Mouse (Mus musculus): Measurements from ENCODE around the gene Ttll1. TPM values are rescaled to one million over a fixed set of nuclear protein-coding genes. Genes with fewer than 3 reads are reported as not detected.

Gene Ttll1
- polyA plus RNA-seq, 1 experiment from 2014 or later = 19.8 TPM

- Histone ChIP-seq H3K27ac (no peak overlapping the region), H3K4me3 (replicated peaks) (no peak overlapping the region), H3K4me1 (0 out of 2 replicates have a peak, but pooled peaks cover 3% of the 10 kb centered on the region), H3K9me3 (no peaks in the 10 kb centered on the region), H3K9ac (no peak overlapping the region), H3K4me2 (no peak overlapping the region), H3K27me3 (replicated peaks) (peaks cover 6% of the 10 kb centered on the region), H3K36me3 (no peaks in the 10 kb centered on the region)
- 69% methylated on average over 7 of the region's 7 CpGs for WGBS
- no peak for ATAC-seq (ENCODE audit: insufficient read depth, low FRiP score, low read depth)
Observed at GRCm38 (mm10) chr15:83532606-83533005, 21.9 kb upstream of the Ttll1 start.

- peaks cover 12% of the 10 kb centered on the region for H3K27me3 ChIP-seq (replicated peaks)
- no peak overlapping the region for H3K27ac ChIP-seq
- no peaks in the 10 kb centered on the region for H3K36me3 ChIP-seq
- H3K4me3 ChIP-seq (replicated peaks) = no peak overlapping the region
- H3K9ac ChIP-seq = no peak overlapping the region
- no peak overlapping the region for H3K4me2 ChIP-seq
- ATAC-seq (ENCODE audit: insufficient read depth, low FRiP score, low read depth) = no peak
- no peaks in the 10 kb centered on the region for H3K9me3 ChIP-seq
- peaks cover 6% of the 10 kb centered on the region; the same call in 1 of the 2 replicates for H3K4me1 ChIP-seq
- WGBS = 82% methylated on average over 5 of the region's 5 CpGs
Observed at GRCm38 (mm10) chr15:83531961-83532469, 21.3 kb upstream of the Ttll1 start.

GRCm38 (mm10) chr15:83530688-83531087 is 20.0 kb upstream of the Ttll1 start:
- Histone ChIP-seq H3K9ac (no peak overlapping the region), H3K27me3 (replicated peaks) (peaks cover 26% of the 10 kb centered on the region), H3K36me3 (no peaks in the 10 kb centered on the region), H3K4me3 (replicated peaks) (no peak overlapping the region), H3K27ac (peak overlapping the region; percentile 65), H3K9me3 (no peaks in the 10 kb centered on the region), H3K4me2 (no peak overlapping the region), H3K4me1 (peaks cover 19% of the 10 kb centered on the region)
- no peak for ATAC-seq (ENCODE audit: insufficient read depth, low FRiP score, low read depth)
- WGBS = 58% methylated on average over 6 of the region's 6 CpGs

GRCm38 (mm10) chr15:83530233-83530632 is 19.5 kb upstream of the Ttll1 start:
- H3K4me3 ChIP-seq (replicated peaks) = no peak overlapping the region
- no peaks in the 10 kb centered on the region for H3K36me3 ChIP-seq
- H3K27ac ChIP-seq = peak overlapping the region; percentile 65; the same call in 1 of the 2 replicates
- 69% methylated on average over 9 of the region's 9 CpGs for WGBS
- H3K27me3 ChIP-seq (replicated peaks) = peaks cover 30% of the 10 kb centered on the region
- H3K9ac ChIP-seq = no peak overlapping the region
- no peak for ATAC-seq (ENCODE audit: insufficient read depth, low FRiP score, low read depth)
- H3K4me2 ChIP-seq = no peak overlapping the region
- H3K4me1 ChIP-seq = peaks cover 20% of the 10 kb centered on the region
- no peaks in the 10 kb centered on the region for H3K9me3 ChIP-seq

GRCm38 (mm10) chr15:83529765-83530164 is 19.1 kb upstream of the Ttll1 start:
- Histone ChIP-seq H3K36me3 (no peaks in the 10 kb centered on the region), H3K9ac (no peak overlapping the region), H3K9me3 (no peaks in the 10 kb centered on the region), H3K27me3 (replicated peaks) (peaks cover 32% of the 10 kb centered on the region), H3K27ac (no peak overlapping the region; the same call in 1 of the 2 replicates), H3K4me2 (no peak overlapping the region), H3K4me3 (replicated peaks) (no peak overlapping the region), H3K4me1 (peaks cover 20% of the 10 kb centered on the region)
- 82% methylated on average over 5 of the region's 5 CpGs for WGBS
- no peak for ATAC-seq (ENCODE audit: insufficient read depth, low FRiP score, low read depth)

- no peaks in the 10 kb centered on the region for H3K36me3 ChIP-seq
- H3K4me2 ChIP-seq = no peak overlapping the region
- no peak for ATAC-seq (ENCODE audit: insufficient read depth, low FRiP score, low read depth)
- no peak overlapping the region for H3K9ac ChIP-seq
- peaks cover 35% of the 10 kb centered on the region for H3K27me3 ChIP-seq (replicated peaks)
- H3K9me3 ChIP-seq = no peaks in the 10 kb centered on the region
- WGBS = 52% methylated on average over 4 of the region's 4 CpGs
- H3K4me1 ChIP-seq = peaks cover 22% of the 10 kb centered on the region
- H3K4me3 ChIP-seq (replicated peaks) = no peak overlapping the region
- no peak overlapping the region for H3K27ac ChIP-seq
Observed at GRCm38 (mm10) chr15:83528892-83529291, 18.2 kb upstream of the Ttll1 start.

GRCm38 (mm10) chr15:83527747-83528146 is 17.1 kb upstream of the Ttll1 start:
- Histone ChIP-seq H3K36me3 (no peaks in the 10 kb centered on the region), H3K4me3 (replicated peaks) (peak overlapping the region; percentile 54; the same call in 1 of the 2 replicates), H3K27ac (no peak overlapping the region), H3K4me1 (peaks cover 30% of the 10 kb centered on the region), H3K9me3 (no peaks in the 10 kb centered on the region), H3K9ac (no peak overlapping the region), H3K4me2 (peak overlapping the region; percentile 97), H3K27me3 (replicated peaks) (peaks cover 35% of the 10 kb centered on the region)
- 72% methylated on average over 2 of the region's 2 CpGs for WGBS
- no peak for ATAC-seq (ENCODE audit: insufficient read depth, low FRiP score, low read depth)

GRCm38 (mm10) chr15:83527092-83527437 is 16.4 kb upstream of the Ttll1 start:
- 1% methylated on average over 26 of the region's 26 CpGs for WGBS
- H3K36me3 ChIP-seq = no peaks in the 10 kb centered on the region
- H3K4me3 ChIP-seq (replicated peaks) = peak overlapping the region; percentile 54
- H3K27me3 ChIP-seq (replicated peaks) = peaks cover 35% of the 10 kb centered on the region
- H3K9me3 ChIP-seq = no peaks in the 10 kb centered on the region
- H3K4me2 ChIP-seq = peak overlapping the region; percentile 97
- peak overlapping the region; percentile 29; the same call in 1 of the 2 replicates for H3K9ac ChIP-seq
- peaks cover 30% of the 10 kb centered on the region for H3K4me1 ChIP-seq
- no peak overlapping the region for H3K27ac ChIP-seq
- no peak for ATAC-seq (ENCODE audit: insufficient read depth, low FRiP score, low read depth)

GRCm38 (mm10) chr15:83526424-83527091 is 15.9 kb upstream of the Ttll1 start, which contains the start of gene Bik:
Gene Bik (plus strand): TSS chr15:83526862.
- peak within 1 kb of the TSS; percentile 97 for H3K4me2 ChIP-seq
- H3K9me3 ChIP-seq = no peaks in the 10 kb centered on the region
- peak; percentile 58; the same call in 1 of the 2 replicates for ATAC-seq (ENCODE audit: insufficient read depth, low FRiP score, low read depth)
- WGBS = under 1% methylated on average over 45 of the region's 45 CpGs
- H3K4me3 ChIP-seq (replicated peaks) = peak within 1 kb of the TSS; percentile 54
- peaks cover 35% of the 10 kb centered on the region for H3K27me3 ChIP-seq (replicated peaks)
- no peaks in the 10 kb centered on the region for H3K36me3 ChIP-seq
- H3K4me1 ChIP-seq = peaks cover 30% of the 10 kb centered on the region
- H3K27ac ChIP-seq = no peak within 1 kb of the TSS
- peak within 1 kb of the TSS; percentile 29; the same call in 1 of the 2 replicates for H3K9ac ChIP-seq

- WGBS = 75% methylated on average over 3 of the region's 3 CpGs
- no peaks in the 10 kb centered on the region for H3K36me3 ChIP-seq
Observed at GRCm38 (mm10) chr15:83524333-83524729, 13.6 kb upstream of the Ttll1 start.

GRCm38 (mm10) chr15:83523638-83524332 is 13.1 kb upstream of the Ttll1 start:
- H3K9ac ChIP-seq = no peak overlapping the region
- H3K4me2 ChIP-seq = no peak overlapping the region
- H3K9me3 ChIP-seq = no peaks in the 10 kb centered on the region
- H3K36me3 ChIP-seq = no peaks in the 10 kb centered on the region
- H3K4me1 ChIP-seq = peaks cover 29% of the 10 kb centered on the region
- 50% methylated on average over 14 of the region's 14 CpGs for WGBS
- H3K27me3 ChIP-seq (replicated peaks) = peaks cover 35% of the 10 kb centered on the region
- no peak for ATAC-seq (ENCODE audit: insufficient read depth, low FRiP score, low read depth)
- no peak overlapping the region for H3K27ac ChIP-seq
- no peak overlapping the region for H3K4me3 ChIP-seq (replicated peaks)

More at GRCm38 (mm10) chr15:83524333-83524729, 13.6 kb upstream of the Ttll1 start:
- Histone ChIP-seq H3K9me3 (no peaks in the 10 kb centered on the region), H3K4me1 (peaks cover 27% of the 10 kb centered on the region), H3K27me3 (replicated peaks) (peaks cover 35% of the 10 kb centered on the region), H3K4me2 (no peak overlapping the region), H3K9ac (no peak overlapping the region), H3K27ac (no peak overlapping the region), H3K4me3 (replicated peaks) (no peak overlapping the region)
- ATAC-seq (ENCODE audit: insufficient read depth, low FRiP score, low read depth) = no peak

GRCm38 (mm10) chr15:83523196-83523595 is 12.5 kb upstream of the Ttll1 start:
- H3K27me3 ChIP-seq (replicated peaks) = peaks cover 34% of the 10 kb centered on the region
- H3K4me3 ChIP-seq (replicated peaks) = no peak overlapping the region
- H3K9ac ChIP-seq = no peak overlapping the region
- no peaks in the 10 kb centered on the region for H3K36me3 ChIP-seq
- 23% methylated on average over 7 of the region's 7 CpGs for WGBS
- no peaks in the 10 kb centered on the region for H3K9me3 ChIP-seq
- peaks cover 34% of the 10 kb centered on the region for H3K4me1 ChIP-seq
- no peak overlapping the region for H3K4me2 ChIP-seq
- ATAC-seq (ENCODE audit: insufficient read depth, low FRiP score, low read depth) = no peak
- no peak overlapping the region for H3K27ac ChIP-seq
